Mouse (Mus musculus) limb, embryonic 10.5 days (tissue): ENCODE measurements around the gene Pet117. TPM values are rescaled to one million over a fixed set of nuclear protein-coding genes. Genes with fewer than 3 reads are reported as not detected.
"Not testable (repeated sequence)": the region's sequence is repeated elsewhere in the genome, so short reads cannot be mapped to it uniquely, and the experiment has no call there.

Experiments
- DNase-seq: peaks from one replicate; pipeline ENCODE4 v3.0.0-alpha.2; 2017; ENCODE audit warnings: low spot score
- H3K27ac ChIP-seq: fragments of 300-500 bp; sonication (generic); 2 replicates; pipeline ENCODE4 v1.5.1; 2016; ENCODE audit warnings: mild to moderate bottlenecking
- H3K27me3 ChIP-seq: fragments of 300-500 bp; sonication (generic); 2 replicates; pipeline ENCODE4 v1.6.1; 2016; ENCODE audit warnings: low read depth, mild to moderate bottlenecking; ENCODE audit not compliant: poor library complexity, severe bottlenecking
- H3K36me3 ChIP-seq: fragments of 300-500 bp; sonication (generic); 2 replicates; pipeline ENCODE4 v1.6.1; 2016; ENCODE audit warnings: mild to moderate bottlenecking, moderate library complexity
- H3K4me1 ChIP-seq: fragments of 300-500 bp; sonication (generic); 2 replicates; pipeline ENCODE4 v1.6.1; 2016
- H3K4me3 ChIP-seq: fragments of 300-500 bp; sonication (generic); 2 replicates; pipeline ENCODE4 v1.5.1; 2016; ENCODE audit warnings: mild to moderate bottlenecking, moderate library complexity
- H3K9me3 ChIP-seq: fragments of 300-500 bp; sonication (generic); replicated peaks from 2 replicates; pipeline ENCODE4 v1.6.1; 2016; ENCODE audit warnings: mild to moderate bottlenecking
- WGBS: fragments of 180-500 bp; shearing (Covaris S2); methylation state at CpG from one replicate; pipeline ENCODE4 v1.1.7; 2016; 5-methylcytosine and 5-hydroxymethylcytosine counted together
- polyA plus RNA-seq: library from polyadenylated mRNA; unstranded; fragments of >200 nt; fragmentation: Nextera tagmentation; extraction: Ambion mirVana; gene quantifications from 2 replicates; pipeline ENCODE4 v1.2.1, GENCODE M21; 2016

Pet117 gene
- polyA plus RNA-seq = 2.3 TPM in 1 of 2 replicates, not detected in the other

DNA sequence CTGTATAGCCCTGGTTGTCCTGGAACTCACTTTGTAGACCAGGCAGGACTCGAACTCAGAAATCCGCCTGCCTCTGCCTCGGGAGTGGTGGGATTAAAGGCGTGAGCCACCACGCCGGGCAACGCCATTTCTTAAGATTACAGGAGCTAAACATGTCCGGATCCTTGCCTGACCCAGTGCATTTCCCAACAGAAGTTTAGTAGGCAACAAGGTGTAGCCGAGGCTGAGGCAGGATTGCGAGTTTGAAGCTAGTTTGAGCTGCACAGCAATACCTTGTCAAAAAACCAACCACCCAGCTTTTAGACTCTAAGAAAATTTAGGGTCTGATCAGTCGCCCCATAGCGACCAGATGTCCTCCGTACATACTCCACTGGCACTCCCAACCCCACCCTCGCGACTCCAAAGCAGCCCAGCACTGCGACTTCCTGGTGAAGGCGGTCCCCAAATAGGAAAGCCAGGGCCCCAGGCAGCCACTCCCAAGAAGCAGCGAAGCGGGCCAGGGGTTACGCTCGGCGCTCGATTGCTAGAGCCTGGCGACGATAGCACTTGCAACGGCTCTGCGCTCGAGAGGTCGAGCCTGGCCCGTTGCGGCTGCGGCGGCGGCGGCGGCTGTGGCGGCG is at the start of gene Pet117, which contains the start of gene Kat14:
Pet117 (plus strand) TSS at position 597 of the 620 bp plus-strand sequence.
Kat14 (plus strand) TSS at position 584 of the 620 bp plus-strand sequence.
- WGBS = 6% methylated on average over 38 of the region's 38 CpGs
- H3K9me3 ChIP-seq = no peaks in the 10 kb centered on the region
- no peaks in the 10 kb centered on the region for H3K27me3 ChIP-seq
- peaks cover 16% of the 10 kb centered on the region for H3K4me1 ChIP-seq
- H3K4me3 ChIP-seq = peak within 1 kb of the TSS; percentile 81
- H3K27ac ChIP-seq = peak within 1 kb of the TSS; percentile 98
- peaks cover 16% of the 10 kb centered on the region for H3K36me3 ChIP-seq
- peak; percentile 98 for DNase-seq

- Histone ChIP-seq H3K4me1 (no peaks in the 10 kb centered on the region), H3K36me3 (no peaks in the 10 kb centered on the region), H3K9me3 (no peaks in the 10 kb centered on the region), H3K4me3 (no peak overlapping the region), H3K27me3 (peaks cover 27% of the 10 kb centered on the region), H3K27ac (no peak overlapping the region)
- WGBS = 70% methylated on average over 3 of the region's 3 CpGs
- DNase-seq = no peak
These were observed 44.6 kb upstream of the Pet117 start for GRCm38 (mm10) chr2:144324218-144324617.

DNA sequence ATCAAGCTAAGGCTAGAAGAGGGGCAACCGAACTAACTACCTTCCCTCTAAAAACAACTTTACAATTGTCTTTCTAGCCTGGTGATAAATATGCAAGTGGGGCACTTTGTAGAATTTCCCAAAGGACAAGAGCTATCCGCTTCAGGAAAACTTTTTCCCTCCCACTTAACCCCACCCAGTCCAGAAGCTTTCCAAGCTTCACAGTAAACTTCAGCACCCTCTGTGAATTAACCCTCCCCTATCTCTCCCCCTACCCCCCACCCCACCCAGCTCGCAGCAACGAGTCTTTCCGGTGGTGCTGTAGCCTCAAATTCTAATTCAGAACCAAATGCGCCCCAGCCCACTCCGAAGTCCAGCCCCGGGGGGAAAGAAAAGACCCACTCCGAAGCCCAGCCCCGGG is 39.3 kb upstream of the Pet117 start:
- 1% methylated on average over 10 of the region's 10 CpGs for WGBS
- Histone ChIP-seq H3K27me3 (peaks cover 79% of the 10 kb centered on the region), H3K36me3 (no peaks in the 10 kb centered on the region), H3K4me1 (peaks cover 40% of the 10 kb centered on the region), H3K4me3 (peak overlapping the region; percentile 29), H3K9me3 (no peaks in the 10 kb centered on the region), H3K27ac (no peak overlapping the region)
- no peak for DNase-seq

DNA sequence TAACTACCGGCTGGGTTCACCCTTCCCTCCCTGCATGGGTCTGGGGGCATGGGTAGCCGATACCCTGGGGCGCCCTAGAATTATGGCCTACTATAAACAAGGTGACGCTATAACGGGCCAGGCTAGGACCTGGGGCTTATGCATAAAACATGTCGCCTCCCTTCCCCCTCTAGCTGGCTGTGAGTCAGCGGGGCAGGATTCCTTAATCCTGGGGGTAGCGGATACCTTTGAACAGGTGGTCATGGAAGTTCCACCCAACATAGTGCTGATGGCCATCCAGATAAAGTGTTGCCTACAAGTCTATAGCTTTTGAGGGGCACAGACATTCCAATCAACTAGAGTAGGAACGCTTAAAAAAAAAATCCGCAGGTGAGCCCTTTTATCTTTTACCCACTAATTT is 38.9 kb upstream of the Pet117 start:
- Histone ChIP-seq H3K27me3 (peaks cover 84% of the 10 kb centered on the region), H3K4me3 (peak overlapping the region; percentile 29), H3K36me3 (no peaks in the 10 kb centered on the region), H3K4me1 (peaks cover 40% of the 10 kb centered on the region), H3K27ac (no peak overlapping the region), H3K9me3 (no peaks in the 10 kb centered on the region)
- peak; percentile 37 for DNase-seq
- WGBS = 2% methylated on average over 10 of the region's 10 CpGs

DNA sequence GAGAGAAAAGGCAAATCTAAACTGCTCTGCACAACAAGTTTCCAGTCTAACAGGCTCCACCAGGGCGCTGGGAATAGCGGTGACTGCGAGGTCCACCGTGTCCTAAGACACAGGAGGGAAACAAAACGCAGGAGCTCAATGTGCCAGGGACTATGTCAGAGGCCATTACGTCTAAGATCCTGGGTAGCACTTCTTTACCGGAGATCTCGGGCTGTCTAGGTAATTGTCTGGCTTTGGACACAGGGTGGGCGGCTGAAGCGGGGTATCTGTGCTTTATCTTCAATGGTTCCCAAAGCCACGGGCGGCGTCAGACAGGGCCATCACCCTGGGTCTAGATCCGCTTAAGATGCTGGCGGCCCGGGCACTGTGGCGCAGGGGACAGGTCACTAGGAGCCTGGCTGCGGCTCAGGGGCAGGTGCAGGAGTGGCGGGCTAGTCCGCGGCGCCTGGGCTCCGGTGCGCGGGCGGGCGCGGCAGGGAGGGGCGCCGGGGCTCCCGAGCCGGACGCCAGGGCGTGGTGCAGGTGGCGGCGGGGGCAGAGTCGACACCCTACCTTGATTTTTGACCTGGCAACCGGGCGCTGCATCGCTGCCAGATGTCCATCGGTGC is 38.3 kb upstream of the Pet117 start:
- WGBS = 1% methylated on average over 39 of the region's 41 CpGs
- peak; percentile 60 for DNase-seq
- Histone ChIP-seq H3K9me3 (no peaks in the 10 kb centered on the region), H3K4me3 (peak overlapping the region; percentile 55), H3K27ac (no peak overlapping the region; the same call in 1 of the 2 replicates), H3K36me3 (no peaks in the 10 kb centered on the region), H3K27me3 (peaks cover 89% of the 10 kb centered on the region), H3K4me1 (peaks cover 40% of the 10 kb centered on the region)

DNA sequence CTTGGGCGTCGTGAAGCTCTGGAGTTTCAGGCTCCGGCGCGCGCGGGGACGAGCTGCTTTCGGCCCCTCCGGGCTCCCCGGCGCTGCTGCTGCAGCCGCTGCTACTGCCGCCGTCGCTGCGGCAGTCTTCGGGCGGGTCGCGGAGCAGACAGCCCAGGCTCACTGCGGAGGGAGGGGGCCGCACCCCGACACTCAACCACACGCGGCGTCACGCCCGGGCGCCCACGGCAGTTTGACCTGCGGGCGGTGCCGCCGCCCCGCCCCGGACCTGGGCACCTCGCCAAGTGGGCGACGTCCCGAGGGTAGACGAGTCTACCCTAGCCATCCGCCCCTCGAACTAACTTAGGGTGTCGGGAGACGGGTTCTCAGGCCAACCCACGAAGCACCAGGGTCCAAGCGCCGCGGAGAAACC is 37.8 kb upstream of the Pet117 start:
- peak; percentile 61 for DNase-seq
- H3K36me3 ChIP-seq = no peaks in the 10 kb centered on the region
- peak overlapping the region; percentile 55 for H3K4me3 ChIP-seq
- peaks cover 40% of the 10 kb centered on the region for H3K4me1 ChIP-seq
- under 1% methylated on average over 50 of the region's 50 CpGs for WGBS
- H3K9me3 ChIP-seq = no peaks in the 10 kb centered on the region
- peaks cover 93% of the 10 kb centered on the region for H3K27me3 ChIP-seq
- no peak overlapping the region; the same call in 1 of the 2 replicates for H3K27ac ChIP-seq

GRCm38 (mm10) chr2:144331401-144332302 is 37.1 kb upstream of the Pet117 start, which contains the start of gene Ovol2:
Gene Ovol2 (minus strand): TSS chr2:144332146.
- Histone ChIP-seq H3K4me3 (peak within 1 kb of the TSS; percentile 55), H3K27me3 (peaks cover 90% of the 10 kb centered on the region), H3K27ac (peak within 1 kb of the TSS; percentile 21; the same call in 1 of the 2 replicates), H3K36me3 (no peaks in the 10 kb centered on the region), H3K9me3 (no peaks in the 10 kb centered on the region), H3K4me1 (peaks cover 40% of the 10 kb centered on the region)
- WGBS = under 1% methylated on average over 62 of the region's 62 CpGs
- peak; percentile 71 for DNase-seq

GRCm38 (mm10) chr2:144332486-144332885 is 36.3 kb upstream of the Pet117 start:
- Histone ChIP-seq H3K27me3 (peaks cover 84% of the 10 kb centered on the region), H3K4me3 (peak overlapping the region; percentile 55; the same call in 1 of the 2 replicates), H3K36me3 (no peaks in the 10 kb centered on the region), H3K4me1 (peaks cover 40% of the 10 kb centered on the region), H3K27ac (no peak overlapping the region), H3K9me3 (no peaks in the 10 kb centered on the region)
- no peak for DNase-seq
- WGBS = 8% methylated on average over 9 of the region's 9 CpGs

DNA sequence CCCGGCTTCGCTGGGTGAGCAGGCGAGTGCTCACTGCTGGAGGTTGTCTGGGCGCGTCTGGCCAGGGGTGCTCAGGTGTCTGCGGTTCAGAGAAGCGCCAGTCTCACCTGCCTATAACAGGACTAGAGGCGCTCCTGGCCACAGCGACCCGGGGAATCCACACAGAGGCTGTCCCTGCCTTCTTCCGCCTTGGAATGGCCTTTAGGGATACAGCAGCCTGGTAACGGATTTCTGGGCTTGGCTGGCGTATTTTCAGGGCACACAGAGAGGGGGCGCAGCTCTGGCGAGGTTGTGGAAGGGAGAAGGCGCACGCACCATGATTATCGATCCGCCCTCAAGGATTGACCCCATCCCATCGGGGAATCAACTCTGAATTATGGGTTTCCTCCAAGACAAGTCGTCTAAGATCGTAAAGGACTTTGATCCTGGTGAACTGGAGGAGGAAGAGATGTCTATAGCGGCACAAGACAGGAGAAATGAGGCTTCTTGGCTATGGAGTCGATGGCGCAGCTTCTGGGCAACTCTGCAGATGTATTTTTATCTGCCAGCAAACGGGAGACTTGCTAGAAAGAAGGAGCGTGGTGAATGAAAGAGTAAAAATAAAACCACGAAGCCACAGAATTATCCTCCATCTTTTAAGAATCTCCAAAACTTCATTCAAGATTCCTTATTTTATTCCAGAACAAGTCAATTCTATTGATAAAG is 35.5 kb upstream of the Pet117 start:
- H3K27ac ChIP-seq = no peak overlapping the region
- DNase-seq = peak; percentile 61
- no peaks in the 10 kb centered on the region for H3K9me3 ChIP-seq
- WGBS = 7% methylated on average over 28 of the region's 28 CpGs
- peaks cover 76% of the 10 kb centered on the region for H3K27me3 ChIP-seq
- no peaks in the 10 kb centered on the region for H3K36me3 ChIP-seq
- peaks cover 40% of the 10 kb centered on the region for H3K4me1 ChIP-seq
- peak overlapping the region; percentile 55 for H3K4me3 ChIP-seq

GRCm38 (mm10) chr2:144337230-144337629 is 31.6 kb upstream of the Pet117 start:
- Histone ChIP-seq H3K36me3 (no peaks in the 10 kb centered on the region), H3K27ac (no peak overlapping the region), H3K27me3 (peaks cover 36% of the 10 kb centered on the region), H3K9me3 (no peaks in the 10 kb centered on the region), H3K4me1 (peaks cover 11% of the 10 kb centered on the region), H3K4me3 (no peak overlapping the region)
- DNase-seq = no peak
- WGBS = 70% methylated on average over 3 of the region's 3 CpGs

DNA sequence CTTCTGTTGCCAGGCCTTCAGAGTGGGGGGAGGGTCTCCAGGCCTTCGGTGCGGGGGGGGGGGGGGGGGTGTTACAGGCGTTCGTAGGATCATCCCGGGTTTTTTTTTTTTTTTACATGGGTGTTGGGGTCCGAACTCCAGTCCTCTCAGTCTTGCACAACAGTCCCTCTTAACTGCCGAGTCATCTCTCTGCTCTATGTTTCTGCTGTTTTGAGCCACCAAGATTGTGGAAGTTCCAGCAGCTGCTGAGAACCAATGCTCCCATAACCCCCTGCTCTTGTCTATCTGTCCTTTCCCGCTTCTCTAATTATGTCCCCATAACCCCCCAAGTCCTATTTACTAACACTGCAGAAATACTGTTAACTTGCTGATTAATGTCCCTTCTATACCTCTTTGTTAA is 31.1 kb upstream of the Pet117 start:
- peaks cover 6% of the 10 kb centered on the region; the same call in 1 of the 2 replicates for H3K4me1 ChIP-seq
- peaks cover 32% of the 10 kb centered on the region for H3K27me3 ChIP-seq
- 82% methylated on average over 8 of the region's 8 CpGs for WGBS
- H3K27ac ChIP-seq = no peak overlapping the region
- H3K36me3 ChIP-seq = no peaks in the 10 kb centered on the region
- no peak for DNase-seq
- H3K9me3 ChIP-seq = no peaks in the 10 kb centered on the region
- no peak overlapping the region for H3K4me3 ChIP-seq

DNA sequence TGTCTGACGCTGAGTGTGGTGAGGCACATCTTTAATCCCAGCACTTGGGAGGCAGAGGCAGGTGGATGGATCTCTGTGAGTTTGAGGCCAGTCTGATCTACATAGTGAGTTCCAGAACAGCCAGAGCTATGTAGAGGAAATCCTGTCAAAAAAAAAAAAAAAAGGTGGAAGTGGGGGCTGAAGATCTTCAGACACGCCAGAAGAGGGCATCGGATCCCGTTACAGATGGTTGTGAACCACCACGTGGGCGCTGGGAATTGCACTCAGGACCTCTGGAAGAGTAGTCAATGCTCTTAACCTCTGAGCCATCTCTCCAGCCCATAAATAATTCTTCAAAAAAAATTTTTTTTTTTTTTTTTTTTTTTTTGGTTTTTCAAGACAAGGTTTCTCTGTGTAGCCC is 30.6 kb upstream of the Pet117 start:
- H3K9me3 ChIP-seq, H3K36me3 ChIP-seq, DNase-seq, H3K4me3 ChIP-seq, H3K4me1 ChIP-seq, H3K27ac ChIP-seq: not testable (repeated sequence)
- 81% methylated on average over 6 of the region's 6 CpGs for WGBS
- peaks cover 27% of the 10 kb centered on the region for H3K27me3 ChIP-seq
